Mouse (Mus musculus) liver, adult 2 months (tissue): ENCODE results near the gene Il1rap.

ENCODE experiments used
- CTCF ChIP-seq: fragments of 200-500 bp; IDR thresholded peaks from 2 replicates; pipeline ENCODE4 v1.5.1; 2011; ENCODE audit warnings: low read depth, low read length, control low read depth
- POLR2A ChIP-seq: fragments of 200-500 bp; IDR thresholded peaks from 2 replicates; pipeline ENCODE4 v1.6.1; 2011; ENCODE audit warnings: low read length, control low read depth; ENCODE audit not compliant: insufficient read depth; ENCODE audit errors: extremely low read depth

DNA sequence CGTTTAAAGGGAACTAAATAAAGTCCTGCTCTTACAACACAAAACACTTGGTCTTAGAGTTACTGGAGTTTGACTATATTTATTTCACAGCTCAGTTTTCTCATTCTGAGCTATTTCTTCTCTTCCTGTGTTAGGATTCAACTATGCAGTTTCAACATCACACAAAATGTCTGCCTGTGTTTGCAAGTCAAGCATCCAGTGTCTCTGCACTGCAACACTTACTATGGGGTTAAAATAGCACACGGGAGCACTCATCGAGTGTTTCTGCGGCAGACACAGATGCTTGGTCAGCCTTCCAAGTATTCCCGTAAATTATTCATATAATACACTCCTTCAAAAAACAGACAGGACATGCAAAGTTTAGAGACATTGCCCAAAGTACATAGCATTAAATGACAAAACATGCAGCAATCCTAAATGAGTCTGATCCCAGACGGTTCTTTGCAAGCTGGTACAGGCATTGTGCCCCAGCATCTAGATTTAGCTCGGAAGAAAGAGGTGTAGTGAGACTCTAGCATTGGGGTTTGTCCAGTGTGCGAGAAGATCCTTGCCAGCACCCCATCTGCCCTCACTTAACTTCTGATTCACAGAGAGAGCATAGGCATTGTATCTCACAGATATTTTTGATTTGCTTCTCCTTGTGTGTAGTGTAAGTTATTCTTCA lies 119.1 kb downstream of the Il1rap start:
- no peak for TF ChIP-seq POLR2A
- no peak for TF ChIP-seq CTCF
